Mouse (Mus musculus): ENCODE data around the gene AL732309.1. TPM values are rescaled to one million over a fixed set of nuclear protein-coding genes. Genes with fewer than 3 reads are reported as not detected.
A peak's percentile ranks its signal among the peaks of the same experiment; 100 is the strongest.

AL732309.1 gene
- polyA plus RNA-seq, 1 experiment from 2014 or later = 5.0 TPM

GRCm38 (mm10) chr2:25273010-25273409 is 26.3 kb upstream of the AL732309.1 start:
- Histone ChIP-seq H3K27me3 (replicated peaks; ENCODE audit: control insufficient read depth, insufficient read depth, low read length) (no peaks in the 10 kb centered on the region), H3K36me3 (ENCODE audit: control insufficient read depth, insufficient read depth, low read length) (peaks cover 71% of the 10 kb centered on the region), H3K27ac (ENCODE audit: low read depth) (peak overlapping the region; percentile 20; the same call in 1 of the 2 replicates), H3K4me2 (ENCODE audit: low read length) (peak overlapping the region; percentile 98), H3K9me3 (ENCODE audit: control insufficient read depth, low read length) (no peaks in the 10 kb centered on the region), H3K9ac (ENCODE audit: low read length) (peak overlapping the region; percentile 83), H3K4me3 (ENCODE audit: low read depth, low read length) (peak overlapping the region; percentile 91), H3K4me1 (replicated peaks; ENCODE audit: control insufficient read depth, insufficient read depth, low read length) (peaks cover 24% of the 10 kb centered on the region)
- DNase-seq (ENCODE audit: low spot score) = no peak
- ATAC-seq (replicated peaks; ENCODE audit: low FRiP score, low TSS enrichment, low read depth) = no peak
- WGBS = 33% methylated on average over 16 of the region's 16 CpGs

- ATAC-seq (replicated peaks; ENCODE audit: low FRiP score, low TSS enrichment, low read depth) (peak; percentile 77), DNase-seq (ENCODE audit: low spot score) (no peak)
- peaks cover 24% of the 10 kb centered on the region for H3K4me1 ChIP-seq (replicated peaks; ENCODE audit: control insufficient read depth, insufficient read depth, low read length)
- under 1% methylated on average over 29 of the region's 29 CpGs for WGBS
- peak overlapping the region; percentile 91 for H3K4me3 ChIP-seq (ENCODE audit: low read depth, low read length)
- peak overlapping the region; percentile 83 for H3K9ac ChIP-seq (ENCODE audit: low read length)
- H3K36me3 ChIP-seq (ENCODE audit: control insufficient read depth, insufficient read depth, low read length) = peaks cover 66% of the 10 kb centered on the region
- H3K4me2 ChIP-seq (ENCODE audit: low read length) = peak overlapping the region; percentile 98
- no peaks in the 10 kb centered on the region for H3K27me3 ChIP-seq (replicated peaks; ENCODE audit: control insufficient read depth, insufficient read depth, low read length)
- no peaks in the 10 kb centered on the region for H3K9me3 ChIP-seq (ENCODE audit: control insufficient read depth, low read length)
- H3K27ac ChIP-seq (ENCODE audit: low read depth) = peak overlapping the region; percentile 20; the same call in 1 of the 2 replicates
These were observed 25.9 kb upstream of the AL732309.1 start for GRCm38 (mm10) chr2:25272515-25272914.

GRCm38 (mm10) chr2:25271827-25272511 is 25.3 kb upstream of the AL732309.1 start, which contains the start of the genes Ssna1 and Anapc2:
TSS of gene Ssna1 (minus strand) at chr2:25272438.
TSS of gene Anapc2 (plus strand) at chr2:25272478.
- Histone ChIP-seq H3K27ac (ENCODE audit: low read depth) (peak within 1 kb of the TSS; percentile 70), H3K4me2 (ENCODE audit: low read length) (peak within 1 kb of the TSS; percentile 98), H3K4me1 (replicated peaks; ENCODE audit: control insufficient read depth, insufficient read depth, low read length) (peaks cover 25% of the 10 kb centered on the region), H3K9me3 (ENCODE audit: control insufficient read depth, low read length) (no peaks in the 10 kb centered on the region), H3K36me3 (ENCODE audit: control insufficient read depth, insufficient read depth, low read length) (peaks cover 61% of the 10 kb centered on the region), H3K4me3 (ENCODE audit: low read depth, low read length) (peak within 1 kb of the TSS; percentile 91), H3K27me3 (replicated peaks; ENCODE audit: control insufficient read depth, insufficient read depth, low read length) (no peaks in the 10 kb centered on the region), H3K9ac (ENCODE audit: low read length) (peak within 1 kb of the TSS; percentile 83)
- ATAC-seq (replicated peaks; ENCODE audit: low FRiP score, low TSS enrichment, low read depth) (peak; percentile 96), DNase-seq (ENCODE audit: low spot score) (peak; percentile 100)
- under 1% methylated on average over 47 of the region's 55 CpGs for WGBS

- Histone ChIP-seq H3K27me3 (replicated peaks; ENCODE audit: control insufficient read depth, insufficient read depth, low read length) (peaks cover 10% of the 10 kb centered on the region; the same call in 1 of the 2 replicates), H3K36me3 (ENCODE audit: control insufficient read depth, insufficient read depth, low read length) (peaks cover 24% of the 10 kb centered on the region), H3K4me3 (ENCODE audit: low read depth, low read length) (no peak overlapping the region), H3K9ac (ENCODE audit: low read length) (0 out of 2 replicates have a peak overlapping the region, but pooled peaks have one; percentile 20), H3K4me2 (ENCODE audit: low read length) (no peak overlapping the region), H3K4me1 (replicated peaks; ENCODE audit: control insufficient read depth, insufficient read depth, low read length) (peaks cover 32% of the 10 kb centered on the region), H3K27ac (ENCODE audit: low read depth) (no peak overlapping the region), H3K9me3 (ENCODE audit: control insufficient read depth, low read length) (no peaks in the 10 kb centered on the region)
- no peak for ATAC-seq (replicated peaks; ENCODE audit: low FRiP score, low TSS enrichment, low read depth)
- no peak for DNase-seq (ENCODE audit: low spot score)
- WGBS = 67% methylated on average over 4 of the region's 4 CpGs
These were observed 21.2 kb upstream of the AL732309.1 start for GRCm38 (mm10) chr2:25267746-25268309.

DNA sequence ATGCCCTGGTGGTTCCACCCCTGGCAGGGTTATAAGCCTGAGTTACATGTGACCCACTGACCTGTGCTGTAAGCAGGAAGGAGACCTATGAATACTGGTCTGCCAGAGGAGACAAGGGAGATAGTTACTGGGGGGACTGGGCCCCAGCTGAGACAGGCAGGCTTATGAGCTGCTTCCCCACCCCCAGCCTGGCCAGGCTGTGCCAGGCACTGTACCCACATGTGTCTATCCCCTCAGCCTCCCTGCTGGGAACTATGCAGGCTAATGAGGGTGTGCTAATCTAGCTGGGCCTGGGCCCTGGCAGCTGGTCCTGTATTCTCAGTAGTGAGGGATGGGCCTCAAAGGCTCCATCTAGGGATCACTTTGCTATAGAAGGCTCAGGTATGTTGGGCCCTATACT is 20.6 kb upstream of the AL732309.1 start:
- Histone ChIP-seq H3K9me3 (ENCODE audit: control insufficient read depth, low read length) (no peaks in the 10 kb centered on the region), H3K27me3 (replicated peaks; ENCODE audit: control insufficient read depth, insufficient read depth, low read length) (peaks cover 10% of the 10 kb centered on the region; the same call in 1 of the 2 replicates), H3K4me1 (replicated peaks; ENCODE audit: control insufficient read depth, insufficient read depth, low read length) (peaks cover 32% of the 10 kb centered on the region), H3K36me3 (ENCODE audit: control insufficient read depth, insufficient read depth, low read length) (peaks cover 24% of the 10 kb centered on the region), H3K27ac (ENCODE audit: low read depth) (no peak overlapping the region), H3K4me3 (ENCODE audit: low read depth, low read length) (no peak overlapping the region), H3K4me2 (ENCODE audit: low read length) (no peak overlapping the region), H3K9ac (ENCODE audit: low read length) (0 out of 2 replicates have a peak overlapping the region, but pooled peaks have one; percentile 20)
- DNase-seq (ENCODE audit: low spot score) = no peak
- ATAC-seq (replicated peaks; ENCODE audit: low FRiP score, low TSS enrichment, low read depth) = no peak

- H3K27ac ChIP-seq (ENCODE audit: low read depth) = no peak overlapping the region
- no peak overlapping the region for H3K4me3 ChIP-seq (ENCODE audit: low read depth, low read length)
- peaks cover 32% of the 10 kb centered on the region for H3K4me1 ChIP-seq (replicated peaks; ENCODE audit: control insufficient read depth, insufficient read depth, low read length)
- peaks cover 24% of the 10 kb centered on the region for H3K36me3 ChIP-seq (ENCODE audit: control insufficient read depth, insufficient read depth, low read length)
- 56% methylated on average over 2 of the region's 2 CpGs for WGBS
- no peaks in the 10 kb centered on the region for H3K9me3 ChIP-seq (ENCODE audit: control insufficient read depth, low read length)
- no peak for ATAC-seq (replicated peaks; ENCODE audit: low FRiP score, low TSS enrichment, low read depth)
- H3K4me2 ChIP-seq (ENCODE audit: low read length) = 0 out of 2 replicates have a peak overlapping the region, but pooled peaks have one; percentile 27
- no peak overlapping the region for H3K9ac ChIP-seq (ENCODE audit: low read length)
- DNase-seq (ENCODE audit: low spot score) = no peak
- peaks cover 10% of the 10 kb centered on the region; the same call in 1 of the 2 replicates for H3K27me3 ChIP-seq (replicated peaks; ENCODE audit: control insufficient read depth, insufficient read depth, low read length)
These were observed 20.1 kb upstream of the AL732309.1 start for GRCm38 (mm10) chr2:25266720-25267119.

- ATAC-seq (replicated peaks; ENCODE audit: low FRiP score, low TSS enrichment, low read depth) (no peak), DNase-seq (ENCODE audit: low spot score) (no peak)
- Histone ChIP-seq H3K9me3 (ENCODE audit: control insufficient read depth, low read length) (no peaks in the 10 kb centered on the region), H3K27me3 (replicated peaks; ENCODE audit: control insufficient read depth, insufficient read depth, low read length) (peaks cover 10% of the 10 kb centered on the region; the same call in 1 of the 2 replicates), H3K9ac (ENCODE audit: low read length) (0 out of 2 replicates have a peak overlapping the region, but pooled peaks have one; percentile 11), H3K27ac (ENCODE audit: low read depth) (no peak overlapping the region), H3K36me3 (ENCODE audit: control insufficient read depth, insufficient read depth, low read length) (peaks cover 24% of the 10 kb centered on the region), H3K4me3 (ENCODE audit: low read depth, low read length) (no peak overlapping the region), H3K4me2 (ENCODE audit: low read length) (peak overlapping the region; percentile 27), H3K4me1 (replicated peaks; ENCODE audit: control insufficient read depth, insufficient read depth, low read length) (peaks cover 26% of the 10 kb centered on the region)
- 69% methylated on average over 6 of the region's 6 CpGs for WGBS
These were observed 19.4 kb upstream of the AL732309.1 start for GRCm38 (mm10) chr2:25265897-25266656.

GRCm38 (mm10) chr2:25264851-25265250 is 18.2 kb upstream of the AL732309.1 start:
- Histone ChIP-seq H3K4me3 (ENCODE audit: low read depth, low read length) (no peak overlapping the region), H3K4me2 (ENCODE audit: low read length) (peak overlapping the region; percentile 27; the same call in 1 of the 2 replicates), H3K36me3 (ENCODE audit: control insufficient read depth, insufficient read depth, low read length) (peaks cover 13% of the 10 kb centered on the region), H3K9ac (ENCODE audit: low read length) (no peak overlapping the region), H3K9me3 (ENCODE audit: control insufficient read depth, low read length) (no peaks in the 10 kb centered on the region), H3K4me1 (replicated peaks; ENCODE audit: control insufficient read depth, insufficient read depth, low read length) (peaks cover 20% of the 10 kb centered on the region), H3K27ac (ENCODE audit: low read depth) (no peak overlapping the region), H3K27me3 (replicated peaks; ENCODE audit: control insufficient read depth, insufficient read depth, low read length) (peaks cover 10% of the 10 kb centered on the region; the same call in 1 of the 2 replicates)
- DNase-seq (ENCODE audit: low spot score) (no peak), ATAC-seq (replicated peaks; ENCODE audit: low FRiP score, low TSS enrichment, low read depth) (no peak)
- WGBS = 80% methylated on average over 3 of the region's 3 CpGs
